Mouse (Mus musculus): ENCODE results near the gene Gm7978.
"Not testable (repeated sequence)": the region's sequence is repeated elsewhere in the genome, so short reads cannot be mapped to it uniquely, and the experiment has no call there.

The Gm7978 gene

DNA sequence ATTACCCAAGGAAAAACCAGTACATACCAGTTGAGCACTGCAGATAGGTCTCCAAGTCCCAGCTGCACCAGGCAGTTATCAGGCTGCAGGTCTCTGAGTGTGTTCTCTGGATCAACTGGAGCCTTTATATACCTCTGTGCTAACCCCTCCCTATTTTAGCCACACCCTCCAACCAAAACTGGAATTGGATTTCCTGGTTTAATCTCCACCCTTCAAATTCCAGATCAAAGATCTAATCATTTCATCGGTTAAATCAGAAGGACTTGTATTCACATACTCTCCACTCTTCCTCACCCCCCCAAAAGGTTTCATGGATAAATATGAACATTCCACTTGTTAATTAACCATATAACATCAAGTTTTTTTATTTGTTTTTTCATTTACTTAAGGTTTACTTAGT is at the start of gene Gm7978:
Gm7978 (minus strand) TSS at position 101 of the 400 bp plus-strand sequence.
- not testable (repeated sequence) for DNase-seq (ENCODE audit: low read depth, low spot score)

DNA sequence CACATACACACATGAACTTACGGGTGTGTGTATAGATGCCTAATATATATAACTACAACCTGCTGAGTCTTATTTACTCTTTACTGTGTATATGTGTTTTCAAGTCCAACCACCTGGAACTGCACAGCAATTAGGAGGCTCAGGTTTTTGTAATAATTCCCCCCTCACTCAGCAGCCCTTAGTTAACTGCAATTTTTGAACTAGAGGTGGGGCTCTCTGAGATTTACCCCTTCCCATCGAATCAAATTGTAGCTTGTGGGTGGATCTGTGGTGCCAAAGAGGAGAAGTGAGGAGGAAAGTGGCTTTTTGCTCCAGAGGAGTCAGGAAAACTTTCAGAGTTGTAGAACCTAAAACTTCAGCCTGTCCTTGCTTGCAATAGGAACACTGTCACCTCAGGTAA is 39.7 kb upstream of the Gm7978 start, which contains the start of gene E330014E10Rik:
E330014E10Rik (plus strand) TSS at position 301 of the 400 bp plus-strand sequence.
- not testable (repeated sequence) for DNase-seq (ENCODE audit: low read depth, low spot score)

DNA sequence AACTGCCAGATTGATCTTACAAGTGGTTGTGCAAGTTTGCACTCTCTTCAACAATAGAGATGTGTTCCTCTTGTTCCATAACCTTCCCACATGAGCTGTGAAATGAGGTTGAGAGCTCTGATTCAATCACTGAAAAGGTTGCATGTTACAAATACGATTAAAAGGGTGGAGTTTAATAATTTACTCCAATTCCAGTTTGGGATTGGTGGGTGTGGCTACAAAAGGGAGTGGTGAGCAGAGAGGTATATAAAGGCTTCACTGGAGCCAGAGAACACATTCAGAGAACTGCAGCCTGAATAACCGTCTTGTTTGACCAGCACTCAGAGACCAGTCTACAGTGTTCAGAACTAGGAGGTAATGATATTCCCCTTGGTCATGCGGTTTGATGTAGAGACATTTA is 5.7 kb upstream of the Gm7978 start, which contains the start of gene Gm7982:
Gm7982 (plus strand) TSS at position 301 of the 400 bp plus-strand sequence.
- DNase-seq (ENCODE audit: low read depth, low spot score) = not testable (repeated sequence)
